Mouse (Mus musculus) testis, adult 2 months (tissue): ENCODE data around the gene Tmem52.

ENCODE experiments used
- CTCF ChIP-seq: fragments of 200-500 bp; IDR thresholded peaks from 2 replicates; pipeline ENCODE4 v1.5.1; 2012; ENCODE audit warnings: low read depth, mild to moderate bottlenecking, inconsistent platforms, low read length, moderate library complexity; ENCODE audit not compliant: control insufficient read depth, insufficient read depth, insufficient replicate concordance
- POLR2A ChIP-seq: fragments of 200-500 bp; IDR thresholded peaks from 2 replicates; pipeline ENCODE4 v1.6.1; 2012; ENCODE audit warnings: low read depth, mild to moderate bottlenecking, inconsistent platforms, low read length, moderate library complexity; ENCODE audit not compliant: control insufficient read depth

- TF ChIP-seq CTCF: no peak
- TF ChIP-seq POLR2A: no peak
Observed at GRCm38 (mm10) chr4:155489101-155489970, 20.4 kb downstream of the Tmem52 start.
